Mouse (Mus musculus) thymus, adult 18-20 months (tissue): ENCODE results near the gene Pot1b.
A peak's percentile ranks its signal among the peaks of the same experiment; 100 is the strongest.

Experiments used
- DNase-seq, 2 experiments: peaks; one replicate each; pipeline ENCODE4 v3.0.0; 2022; ENCODE audit warnings: mixed read lengths in 2 of 2

The Pot1b gene

DNA sequence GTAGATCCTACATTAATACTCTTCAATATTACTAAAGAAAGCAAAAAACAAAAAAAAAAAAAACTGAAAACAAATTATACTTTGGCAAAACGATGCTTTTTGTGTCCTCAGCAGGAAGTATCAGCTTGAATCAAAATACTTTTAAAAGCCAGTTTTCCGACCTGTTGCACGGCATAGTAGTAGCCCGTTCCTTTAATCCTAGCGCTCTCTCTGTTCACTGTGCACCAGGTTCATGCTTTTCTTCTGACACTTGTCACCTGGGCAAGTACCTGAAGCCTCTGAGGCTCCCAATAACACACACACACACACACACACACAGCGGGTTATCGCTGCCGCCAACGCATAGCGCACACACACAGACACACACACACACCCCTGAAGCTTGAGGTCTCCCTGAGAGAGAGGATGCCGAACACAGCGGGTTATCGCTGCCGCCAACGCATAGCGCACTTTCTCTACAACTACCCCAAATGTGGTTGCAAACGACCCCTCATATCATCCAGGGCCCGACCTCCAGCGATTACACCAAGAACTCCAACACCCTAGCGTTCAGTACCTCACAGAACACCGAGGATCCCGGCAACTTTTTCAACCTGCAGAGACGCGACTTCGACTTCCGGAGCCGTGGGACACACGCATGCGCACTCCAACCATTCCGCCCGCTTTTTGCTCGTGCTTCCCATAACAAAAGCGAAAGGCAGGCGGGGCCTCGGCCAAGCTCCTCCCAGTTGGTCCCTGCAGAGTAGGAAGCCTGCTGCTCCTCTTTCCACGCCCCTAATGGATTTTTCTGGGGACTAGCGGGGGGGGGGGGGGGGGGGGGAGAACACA is at the start of gene Pot1b:
Gene Pot1b (minus strand): TSS at position 645 of the 828 bp plus-strand sequence.
- DNase-seq = peak; percentile 95

DNA sequence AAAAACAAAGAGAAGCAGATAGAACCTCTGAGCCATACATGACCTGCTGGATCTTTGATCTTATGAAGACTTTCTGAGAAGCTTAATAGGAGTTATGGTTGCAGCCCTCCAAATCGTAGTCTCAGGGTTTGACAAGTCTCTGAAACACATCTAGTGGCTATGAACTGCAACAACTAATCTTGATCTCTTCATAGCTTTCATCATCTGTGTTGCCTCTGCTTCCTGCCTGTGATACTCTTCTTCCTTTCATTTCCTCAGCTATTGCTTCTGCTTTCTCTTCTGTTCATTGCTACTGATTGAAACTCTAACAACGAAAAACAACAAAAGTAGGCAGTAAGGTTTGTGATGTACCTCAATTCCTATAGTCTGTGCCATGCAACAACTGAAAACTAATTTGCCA is 38.7 kb upstream of the Pot1b start:
- DNase-seq = no peak

DNA sequence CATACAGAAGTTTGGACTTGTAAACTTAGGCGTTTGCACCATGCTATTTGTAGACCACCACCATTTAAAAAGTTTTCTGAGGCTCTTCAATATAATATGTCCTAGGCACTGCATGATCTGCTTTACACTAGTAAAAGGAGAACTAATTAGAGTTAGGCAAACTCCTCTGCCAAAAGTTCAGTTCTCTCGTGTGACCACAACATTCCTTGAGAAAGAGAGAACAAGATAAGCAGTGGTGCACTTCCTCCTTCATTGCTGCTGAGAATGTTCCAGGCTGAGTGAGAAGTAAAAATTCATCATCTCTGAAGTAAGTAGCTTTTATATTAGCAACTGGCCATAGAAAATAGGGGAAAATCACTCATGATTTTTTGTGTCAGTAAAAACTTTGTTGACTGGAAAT is 37.4 kb upstream of the Pot1b start, which contains the start of gene Adgre4:
Gene Adgre4 (plus strand): TSS at position 199 of the 400 bp plus-strand sequence.
- DNase-seq = no peak

DNA sequence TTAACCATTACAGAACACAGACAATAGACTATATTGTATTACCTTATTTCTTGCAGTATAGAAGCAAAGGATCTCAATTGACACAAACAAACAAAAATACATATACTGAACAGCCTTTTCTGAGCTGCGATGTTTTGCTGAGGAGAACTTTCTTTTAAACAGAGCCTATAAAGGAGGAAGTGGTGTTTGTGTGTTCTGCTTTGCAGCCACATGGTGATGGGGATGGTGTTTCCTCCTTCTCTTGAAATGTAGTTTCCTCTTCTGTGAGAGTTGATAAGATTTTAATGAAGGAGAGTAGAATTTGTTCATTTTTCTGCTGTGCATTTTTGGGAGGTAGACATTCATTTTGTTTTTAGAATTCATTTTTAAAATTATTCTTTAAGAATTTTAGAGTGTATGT is 24.2 kb upstream of the Pot1b start:
- DNase-seq = no peak

DNA sequence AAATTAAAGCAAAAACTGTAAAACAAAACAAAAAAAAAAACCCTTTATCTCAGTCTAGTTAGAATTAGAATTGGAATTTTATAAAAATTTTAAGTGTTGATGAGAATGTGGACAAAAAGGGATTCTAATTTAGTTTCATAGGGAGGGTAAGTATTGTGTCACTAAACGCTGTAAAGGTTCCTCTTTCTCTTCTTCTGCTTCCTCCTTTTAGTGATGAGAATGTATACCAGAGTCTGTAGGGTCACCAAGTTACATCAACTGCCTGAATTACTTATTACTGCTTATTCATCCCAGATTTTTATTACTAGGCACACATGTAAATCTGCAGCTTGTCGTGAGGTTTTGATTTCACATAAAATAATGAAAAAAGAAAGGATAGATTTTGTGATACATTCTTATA is 13.8 kb upstream of the Pot1b start:
- no peak for DNase-seq

DNA sequence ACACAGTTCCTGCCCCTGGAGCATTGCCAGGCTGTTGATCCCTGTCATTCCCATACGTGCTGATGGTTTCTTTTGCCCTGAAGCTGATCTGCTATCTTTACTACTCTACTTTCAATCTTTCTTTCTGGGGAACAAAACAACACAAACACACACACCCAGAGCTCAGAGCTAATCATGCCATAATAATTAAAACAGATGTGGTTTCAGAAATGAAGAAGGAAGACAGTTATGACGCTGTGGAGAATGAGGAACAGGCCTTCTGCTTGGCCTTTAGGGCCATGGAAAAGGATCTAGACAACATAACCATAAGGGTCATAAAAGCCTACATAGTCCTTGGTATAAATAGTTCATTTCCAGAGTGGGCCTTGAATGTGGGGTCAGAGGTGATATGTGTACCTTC is 9.8 kb upstream of the Pot1b start:
- DNase-seq = no peak

DNA sequence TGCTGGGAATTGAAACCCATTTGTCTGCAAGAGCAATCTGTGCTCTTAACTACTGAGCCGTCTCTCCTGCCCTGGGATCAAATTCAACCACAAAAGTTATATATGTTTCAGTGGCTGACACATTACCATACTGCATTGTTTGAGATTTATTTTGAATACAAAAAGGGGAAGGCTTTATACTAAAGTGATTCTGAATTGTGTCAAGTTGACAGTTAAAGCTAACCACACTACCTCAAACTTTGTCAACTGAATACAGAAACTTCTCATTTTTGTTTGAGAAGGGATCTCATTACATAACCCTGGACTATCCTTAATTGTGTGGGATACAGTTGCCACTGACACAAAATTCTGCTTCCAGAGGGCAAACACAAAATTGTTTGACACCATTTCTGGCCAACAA is 8.8 kb upstream of the Pot1b start:
- no peak for DNase-seq

DNA sequence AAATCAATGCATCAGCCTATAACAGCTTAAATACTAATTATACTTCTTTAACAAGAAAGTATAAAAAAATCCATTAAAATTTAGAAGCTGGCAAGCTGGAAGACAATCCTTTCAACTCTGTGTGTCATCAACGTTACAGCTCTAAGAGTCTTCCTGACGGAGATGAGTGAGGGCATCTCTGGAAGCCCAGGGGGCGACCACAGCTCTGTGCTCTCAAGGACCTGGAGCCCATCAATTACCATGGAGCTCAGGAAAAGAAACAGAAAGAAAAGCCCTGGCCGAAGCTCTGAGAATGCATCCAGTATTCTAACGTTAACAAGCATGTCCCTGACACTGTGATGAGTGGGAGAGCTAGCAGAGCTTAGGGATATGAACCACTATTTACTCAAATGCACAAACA is 9.6 kb downstream of the Pot1b start:
- no peak for DNase-seq

DNA sequence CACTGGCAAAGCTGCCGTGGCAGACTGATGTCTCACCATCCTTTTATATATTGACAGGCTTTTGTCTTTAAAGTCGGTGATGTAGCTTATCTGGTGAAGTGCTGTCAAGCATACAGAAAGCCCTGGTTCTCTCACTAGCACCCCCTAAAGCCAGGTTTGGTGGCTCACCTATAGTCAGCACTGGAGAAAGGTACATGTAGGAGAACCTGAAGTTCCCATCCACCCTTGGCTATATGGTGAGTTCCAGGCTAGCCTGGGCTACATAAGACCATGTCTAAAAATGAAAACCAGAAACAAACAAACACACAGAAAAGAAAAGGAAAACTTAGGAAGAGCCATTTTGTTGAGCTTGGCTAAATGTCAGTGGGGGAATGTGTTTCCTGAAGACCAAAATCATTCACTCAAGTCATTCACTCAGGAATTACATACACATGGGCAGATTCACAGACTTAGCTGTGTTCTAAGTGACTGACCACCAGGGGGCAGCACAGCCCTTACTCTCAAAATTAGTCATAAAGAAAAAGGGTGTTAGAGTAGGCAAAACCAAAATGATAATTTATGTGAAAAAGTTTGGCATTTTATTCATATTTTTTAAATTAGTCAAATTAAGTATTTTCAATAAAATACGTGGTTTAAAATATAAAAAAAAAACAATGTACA is 10.1 kb downstream of the Pot1b start:
- DNase-seq = peak; percentile 30 to 39

DNA sequence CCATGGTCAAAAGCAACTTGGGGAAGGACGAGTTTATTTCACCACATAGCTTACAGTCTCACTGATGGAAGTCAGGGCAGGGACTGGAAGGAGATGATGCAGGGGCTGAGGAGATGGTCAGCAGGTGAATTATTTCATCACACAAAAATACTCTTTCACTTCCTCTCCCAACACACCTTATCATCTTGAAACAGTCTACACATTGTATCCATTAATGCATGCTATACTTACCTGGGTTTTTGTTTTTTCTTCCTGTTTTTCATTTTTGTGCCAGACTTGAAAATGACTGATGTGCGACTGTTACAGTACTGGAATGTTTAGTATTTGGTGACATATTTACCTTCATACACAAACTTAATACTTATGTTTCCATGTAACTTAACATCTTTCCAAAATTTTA is 13.0 kb downstream of the Pot1b start:
- DNase-seq = no peak

DNA sequence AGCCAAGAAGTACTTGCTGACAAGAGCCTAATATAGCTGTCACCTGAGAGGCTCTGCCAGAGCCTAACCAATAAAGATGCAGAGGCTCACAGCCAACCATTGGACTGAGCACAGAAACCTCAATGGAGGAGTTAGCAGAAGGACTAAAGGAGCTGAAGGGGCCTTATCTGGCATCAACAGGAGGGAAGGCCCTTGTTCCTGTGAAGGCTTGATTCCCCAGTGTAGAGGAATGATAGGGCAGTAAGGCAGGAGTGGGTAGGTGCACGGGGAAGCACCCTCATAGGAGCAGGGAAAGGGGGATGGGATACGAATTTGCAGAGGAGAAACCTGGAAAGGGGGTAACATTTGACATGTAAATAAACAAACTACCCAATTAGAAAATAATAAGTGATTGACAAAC is 51.3 kb downstream of the Pot1b start:
- DNase-seq = no peak

DNA sequence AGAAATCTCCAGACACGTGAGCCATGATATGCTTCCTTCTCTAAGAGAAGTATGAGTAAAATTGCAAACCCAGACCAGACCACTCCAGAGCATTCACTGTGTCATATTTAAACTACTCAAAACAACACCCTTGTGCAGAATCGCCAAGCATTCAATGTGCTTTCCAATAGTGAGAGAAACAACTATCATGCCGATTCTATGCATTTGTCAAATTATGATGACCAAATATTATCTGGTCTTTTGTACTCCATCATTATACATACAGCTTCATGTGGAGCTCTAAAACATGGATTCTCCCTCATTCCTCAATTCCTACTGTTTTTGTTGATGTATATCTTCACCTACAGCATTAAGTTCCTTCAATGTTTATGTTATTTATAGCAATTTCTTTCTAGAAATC is 87.3 kb downstream of the Pot1b start, which contains the start of gene Vmn2r118:
Gene Vmn2r118 (minus strand): TSS at position 101 of the 400 bp plus-strand sequence.
- DNase-seq = no peak
